Mouse (Mus musculus): ENCODE data around the gene Lat.

GRCm38 (mm10) chr7:126414725-126415124 is 45.4 kb upstream of the Lat start, which contains the start of gene Cd19:
- TF ChIP-seq MAX (IDR thresholded peaks at IDR 0.05) (no peak), CTCF (IDR thresholded peaks at IDR 0.05; ENCODE audit: control insufficient read depth, insufficient read depth, insufficient read length) (no peak)
